Mouse (Mus musculus) neural tube, embryonic 10.5 days (tissue): ENCODE measurements around the gene Rp9.

Experiments
- DNase-seq: peaks from one replicate; pipeline ENCODE4 v3.0.0-alpha.2; 2017; ENCODE audit warnings: low spot score; ENCODE audit errors: extremely low spot score

Rp9 gene

GRCm38 (mm10) chr9:22469643-22470042, at the start of gene Rp9:
TSS of gene Rp9 (minus strand) at chr9:22469743.
- no peak for DNase-seq

- DNase-seq, result peak; percentile 29
Measured at GRCm38 (mm10) chr9:22518394-22519041, 49.0 kb upstream of the Rp9 start.

- no peak for DNase-seq
Measured at GRCm38 (mm10) chr9:22515076-22515475, 45.5 kb upstream of the Rp9 start.

GRCm38 (mm10) chr9:22505574-22505973, 36.0 kb upstream of the Rp9 start:
- DNase-seq, result no peak

- no peak for DNase-seq
Measured at GRCm38 (mm10) chr9:22503581-22503980, 34.0 kb upstream of the Rp9 start.

GRCm38 (mm10) chr9:22502972-22503371, 33.4 kb upstream of the Rp9 start:
- DNase-seq, result no peak

GRCm38 (mm10) chr9:22497021-22497767, 27.7 kb upstream of the Rp9 start:
- DNase-seq, result no peak

- no peak for DNase-seq
Measured at GRCm38 (mm10) chr9:22495133-22495532, 25.6 kb upstream of the Rp9 start.

- no peak for DNase-seq
Measured at GRCm38 (mm10) chr9:22494203-22494807, 24.8 kb upstream of the Rp9 start.

GRCm38 (mm10) chr9:22488963-22489362, 19.4 kb upstream of the Rp9 start:
- DNase-seq, result no peak

- DNase-seq, result no peak
Measured at GRCm38 (mm10) chr9:22486211-22486610, 16.7 kb upstream of the Rp9 start.

GRCm38 (mm10) chr9:22484562-22485308, 15.2 kb upstream of the Rp9 start:
- no peak for DNase-seq

- DNase-seq, result no peak
Measured at GRCm38 (mm10) chr9:22483866-22484561, 14.5 kb upstream of the Rp9 start.

- DNase-seq, result no peak
Measured at GRCm38 (mm10) chr9:22478946-22479345, 9.4 kb upstream of the Rp9 start.

GRCm38 (mm10) chr9:22476265-22476664, 6.7 kb upstream of the Rp9 start:
- DNase-seq, result peak; percentile 17

GRCm38 (mm10) chr9:22475424-22475868, 5.9 kb upstream of the Rp9 start, which contains the start of gene Bbs9:
TSS of gene Bbs9 (plus strand) at chr9:22475715.
- peak; percentile 88 for DNase-seq

GRCm38 (mm10) chr9:22468899-22469259, 664 bp downstream of the Rp9 start:
- DNase-seq, result no peak

- peak; percentile 86 for DNase-seq
Measured at GRCm38 (mm10) chr9:22468170-22468898, 1.2 kb downstream of the Rp9 start.

GRCm38 (mm10) chr9:22467371-22468169, 2.0 kb downstream of the Rp9 start:
- peak; percentile 72 for DNase-seq

- DNase-seq, result no peak
Measured at GRCm38 (mm10) chr9:22466212-22466611, 3.3 kb downstream of the Rp9 start.
